ENCODE assay signal across 10 mouse cellular contexts in genomic region chr4:82509166-82509767, GRCm38 (mm10).
DNase-seq lines count a peak whose midpoint lies in the region; ATAC-seq and TF ChIP-seq lines count a peak whose summit lies in the region.
"Had no signal": no experiment of that assay in that cellular context is flagged by ENCODE, and none has a peak within 500 bp of the region (broad histone marks: within the 10 kb centered on the region; RNA-seq: fewer than 3 reads in every experiment).

No protein-coding gene starts in this region.

- no peak for ATAC-seq in embryonic facial prominence, embryonic 13.5 days (ENCODE audit: insufficient number of reproducible peaks, insufficient read depth, low FRiP score, low TSS enrichment, low read depth)
- no peak for ATAC-seq in hindbrain, postnatal 0 days
- no peak for ATAC-seq in midbrain, embryonic 15.5 days (replicated peaks)

- DNase-seq in kidney, adult 2 months, result peak; percentile 45
- DNase-seq in kidney, adult 18-20 months, result no peak
- DNase-seq in hindbrain, postnatal 0 days (ENCODE audit: low spot score), result no peak
- no peak for DNase-seq in right cerebral cortex, adult 18-20 months
- no peak for DNase-seq in gastrocnemius, postnatal 14 days
- no peak for DNase-seq in adrenal gland, postnatal 10 days
- DNase-seq: thymus, postnatal 25 days had no signal

- no peaks in the 10 kb centered on the region for H3K36me3 ChIP-seq in kidney, adult 2 months (ENCODE audit: control insufficient read depth, insufficient read depth, low read length)
- H3K36me3 ChIP-seq in embryonic facial prominence, embryonic 13.5 days, result no peaks in the 10 kb centered on the region
- H3K36me3 ChIP-seq in hindbrain, postnatal 0 days (ENCODE audit: insufficient read depth, low read length), result no peaks in the 10 kb centered on the region
- H3K36me3 ChIP-seq in midbrain, embryonic 15.5 days (replicated peaks), result no peaks in the 10 kb centered on the region

- H3K4me1 ChIP-seq in kidney, adult 2 months (ENCODE audit: control insufficient read depth, insufficient read depth, low read length), result peaks cover 22% of the 10 kb centered on the region; the same call in 1 of the 2 replicates
- peaks cover 57% of the 10 kb centered on the region for H3K4me1 ChIP-seq in embryonic facial prominence, embryonic 13.5 days
- peaks cover 4% of the 10 kb centered on the region; the same call in 1 of the 2 replicates for H3K4me1 ChIP-seq in hindbrain, postnatal 0 days (ENCODE audit: insufficient read depth, low read length)
- H3K4me1 ChIP-seq in midbrain, embryonic 15.5 days, result peaks cover 39% of the 10 kb centered on the region

- H3K9me3 ChIP-seq in embryonic facial prominence, embryonic 13.5 days, result no peaks in the 10 kb centered on the region
- H3K9me3 ChIP-seq in hindbrain, postnatal 0 days (ENCODE audit: low read length), result no peaks in the 10 kb centered on the region
- H3K9me3 ChIP-seq in midbrain, embryonic 15.5 days, result no peaks in the 10 kb centered on the region

- peak overlapping the region; percentile 51; the same call in 1 of the 2 replicates for H3K9ac ChIP-seq in embryonic facial prominence, embryonic 13.5 days
- peak overlapping the region; percentile 99 for H3K9ac ChIP-seq in hindbrain, postnatal 0 days (replicated peaks; ENCODE audit: low read length)
- H3K9ac ChIP-seq in midbrain, embryonic 15.5 days, result 0 out of 2 replicates have a peak overlapping the region, but pooled peaks have one; percentile 16

- no peak for TF ChIP-seq POLR2A in kidney, adult 2 months (IDR thresholded peaks at IDR 0.05; ENCODE audit: low read depth, low read length)

- no peaks in the 10 kb centered on the region for H3K27me3 ChIP-seq in kidney, adult 2 months (replicated peaks; ENCODE audit: control insufficient read depth, insufficient read depth, low read length)
- H3K27me3 ChIP-seq in embryonic facial prominence, embryonic 13.5 days, result no peaks in the 10 kb centered on the region
- no peaks in the 10 kb centered on the region for H3K27me3 ChIP-seq in hindbrain, postnatal 0 days (ENCODE audit: insufficient read depth, low read length)
- H3K27me3 ChIP-seq in midbrain, embryonic 15.5 days (replicated peaks), result 0 out of 2 replicates have a peak, but pooled peaks cover 3% of the 10 kb centered on the region
- H3K27me3 ChIP-seq: CH12.LX had no signal

- no peak overlapping the region for H3K4me3 ChIP-seq in kidney, adult 2 months (ENCODE audit: insufficient read depth, low read depth, low read length)
- peak overlapping the region; percentile 97; the same call in 1 of the 2 replicates for H3K4me3 ChIP-seq in embryonic facial prominence, embryonic 13.5 days
- H3K4me3 ChIP-seq in hindbrain, postnatal 0 days (ENCODE audit: low read length), result peak overlapping the region; percentile 81
- peak overlapping the region; percentile 72 for H3K4me3 ChIP-seq in midbrain, embryonic 15.5 days

- no peak for TF ChIP-seq CTCF in kidney, adult 2 months (conservative IDR thresholded peaks at IDR 0.05; ENCODE audit: insufficient read depth, insufficient read length, low read depth, low read length)
- no peak for TF ChIP-seq CTCF in hindbrain, postnatal 0 days (IDR thresholded peaks at IDR 0.05; ENCODE audit: low read depth)

- intact Hi-C loops in gastrocnemius, postnatal 14 days (cut with DNase I; ENCODE audit: low total_unique reads), result loop anchor here (5.0 kb wide), 1 partner anchor 33 kb away; no protein-coding TSS in a partner anchor

- peak overlapping the region; percentile 89 for H3K4me2 ChIP-seq in embryonic facial prominence, embryonic 13.5 days
- H3K4me2 ChIP-seq in hindbrain, postnatal 0 days (ENCODE audit: low read depth, low read length), result peak overlapping the region; percentile 74
- H3K4me2 ChIP-seq in midbrain, embryonic 15.5 days, result peak overlapping the region; percentile 100

- 73% methylated on average over 2 of the region's 2 CpGs for WGBS in kidney, adult 2 months
- 39% methylated on average over 2 of the region's 2 CpGs for whole genome bisulfite sequencing in embryonic facial prominence, embryonic 13.5 days
- WGBS in hindbrain, postnatal 0 days, result 32% methylated on average over 2 of the region's 2 CpGs
- WGBS in midbrain, embryonic 15.5 days, result 30% methylated on average over 2 of the region's 2 CpGs

- peak overlapping the region; percentile 48; the same call in 1 of the 2 replicates for H3K27ac ChIP-seq in kidney, adult 2 months (ENCODE audit: insufficient read depth, low read depth, low read length)
- H3K27ac ChIP-seq in embryonic facial prominence, embryonic 13.5 days, result peak overlapping the region; percentile 41
- H3K27ac ChIP-seq in hindbrain, postnatal 0 days, result peak overlapping the region; percentile 98
- peak overlapping the region; percentile 96 for H3K27ac ChIP-seq in midbrain, embryonic 15.5 days

Comparison
In these comparisons a context has a peak if more than half of its experiments do, and no peak if none do; other contexts are left out.
1. H3K27ac ChIP-seq: peak in every context shown above with its lines; median percentile 98 in hindbrain, postnatal 0 days; 96 in midbrain, embryonic 15.5 days; 48 in kidney, adult 2 months; 41 in embryonic facial prominence, embryonic 13.5 days.
2. H3K9ac ChIP-seq: peak in every context shown above with its lines; median percentile 99 in hindbrain, postnatal 0 days; 51 in embryonic facial prominence, embryonic 13.5 days; 16 in midbrain, embryonic 15.5 days.